Mouse (Mus musculus) kidney, adult 9 months (tissue): ENCODE measurements around the gene Hebp1.

Experiments
- DNase-seq: peaks from one replicate; pipeline ENCODE4 v3.0.0; 2022

Hebp1 gene

GRCm38 (mm10) chr6:135196707-135197106, 1.1 kb downstream of the Hebp1 start:
- DNase-seq = no peak

- no peak for DNase-seq
Observed at GRCm38 (mm10) chr6:135194907-135195306, 2.9 kb downstream of the Hebp1 start.

- no peak for DNase-seq
Observed at GRCm38 (mm10) chr6:135193733-135194132, 4.1 kb downstream of the Hebp1 start.

- no peak for DNase-seq
Observed at GRCm38 (mm10) chr6:135192993-135193392, 4.8 kb downstream of the Hebp1 start.

GRCm38 (mm10) chr6:135191906-135192305, 5.9 kb downstream of the Hebp1 start:
- no peak for DNase-seq

- DNase-seq = no peak
Observed at GRCm38 (mm10) chr6:135190122-135190521, 7.7 kb downstream of the Hebp1 start.

GRCm38 (mm10) chr6:135188629-135189028, 9.2 kb downstream of the Hebp1 start:
- no peak for DNase-seq

GRCm38 (mm10) chr6:135187076-135187917, 10.5 kb downstream of the Hebp1 start:
- DNase-seq = no peak

GRCm38 (mm10) chr6:135183961-135184360, 13.9 kb downstream of the Hebp1 start:
- DNase-seq = peak; percentile 46

GRCm38 (mm10) chr6:135182925-135183324, 14.9 kb downstream of the Hebp1 start:
- no peak for DNase-seq

- DNase-seq = no peak
Observed at GRCm38 (mm10) chr6:135178599-135178998, 19.2 kb downstream of the Hebp1 start.

- no peak for DNase-seq
Observed at GRCm38 (mm10) chr6:135177271-135177670, 20.6 kb downstream of the Hebp1 start.

- no peak for DNase-seq
Observed at GRCm38 (mm10) chr6:135175014-135175413, 22.8 kb downstream of the Hebp1 start.

- DNase-seq = no peak
Observed at GRCm38 (mm10) chr6:135171736-135172135, 26.1 kb downstream of the Hebp1 start.

GRCm38 (mm10) chr6:135169246-135169645, 28.6 kb downstream of the Hebp1 start:
- no peak for DNase-seq

GRCm38 (mm10) chr6:135168471-135168870, 29.4 kb downstream of the Hebp1 start:
- DNase-seq = no peak

GRCm38 (mm10) chr6:135167380-135168311, 30.2 kb downstream of the Hebp1 start:
- DNase-seq = peak; percentile 93

GRCm38 (mm10) chr6:135166712-135167111, 31.1 kb downstream of the Hebp1 start:
- no peak for DNase-seq

- no peak for DNase-seq
Observed at GRCm38 (mm10) chr6:135166262-135166661, 31.6 kb downstream of the Hebp1 start.

GRCm38 (mm10) chr6:135165706-135166105, 32.1 kb downstream of the Hebp1 start:
- DNase-seq = no peak

GRCm38 (mm10) chr6:135165191-135165590, 32.6 kb downstream of the Hebp1 start:
- DNase-seq = peak; percentile 58

GRCm38 (mm10) chr6:135162861-135163260, 35.0 kb downstream of the Hebp1 start:
- DNase-seq = no peak

GRCm38 (mm10) chr6:135162311-135162710, 35.5 kb downstream of the Hebp1 start:
- DNase-seq = no peak

- DNase-seq = no peak
Observed at GRCm38 (mm10) chr6:135161356-135161755, 36.5 kb downstream of the Hebp1 start.
